Mouse (Mus musculus) testis, postnatal 14 days (tissue): ENCODE results near the gene Acta2.
"Not testable (repeated sequence)": the region's sequence is repeated elsewhere in the genome, so short reads cannot be mapped to it uniquely, and the experiment has no call there.

ENCODE experiments used
- DNase-seq: peaks from one replicate; pipeline ENCODE4 v3.0.0; 2021; ENCODE audit warnings: low spot score

The Acta2 gene

GRCm38 (mm10) chr19:34220732-34221380 is 34.5 kb downstream of the Acta2 start:
- no peak for DNase-seq

GRCm38 (mm10) chr19:34219260-34219968 is 36.0 kb downstream of the Acta2 start:
- DNase-seq: no peak

- DNase-seq: no peak
Measured at GRCm38 (mm10) chr19:34217761-34218160, 37.6 kb downstream of the Acta2 start.

- no peak for DNase-seq
Measured at GRCm38 (mm10) chr19:34216956-34217355, 38.4 kb downstream of the Acta2 start.

GRCm38 (mm10) chr19:34214136-34214535 is 41.3 kb downstream of the Acta2 start:
- peak; percentile 32 for DNase-seq

GRCm38 (mm10) chr19:34213251-34213645 is 42.1 kb downstream of the Acta2 start:
- DNase-seq: no peak

- no peak for DNase-seq
Measured at GRCm38 (mm10) chr19:34212489-34213250, 42.7 kb downstream of the Acta2 start.

- no peak for DNase-seq
Measured at GRCm38 (mm10) chr19:34210841-34211240, 44.5 kb downstream of the Acta2 start.

- DNase-seq: no peak
Measured at GRCm38 (mm10) chr19:34209930-34210581, 45.3 kb downstream of the Acta2 start.

GRCm38 (mm10) chr19:34209031-34209430 is 46.4 kb downstream of the Acta2 start:
- DNase-seq: no peak

GRCm38 (mm10) chr19:34206760-34207440 is 48.5 kb downstream of the Acta2 start:
- no peak for DNase-seq

GRCm38 (mm10) chr19:34206128-34206527 is 49.3 kb downstream of the Acta2 start:
- not testable (repeated sequence) for DNase-seq

- no peak for DNase-seq
Measured at GRCm38 (mm10) chr19:34202668-34203067, 52.7 kb downstream of the Acta2 start.

GRCm38 (mm10) chr19:34199488-34199887 is 55.9 kb downstream of the Acta2 start:
- DNase-seq: no peak

- DNase-seq: no peak
Measured at GRCm38 (mm10) chr19:34198901-34199300, 56.5 kb downstream of the Acta2 start.

- no peak for DNase-seq
Measured at GRCm38 (mm10) chr19:34198066-34198465, 57.3 kb downstream of the Acta2 start.

GRCm38 (mm10) chr19:34195031-34195430 is 60.4 kb downstream of the Acta2 start:
- no peak for DNase-seq

GRCm38 (mm10) chr19:34194132-34194745 is 61.2 kb downstream of the Acta2 start:
- DNase-seq: no peak

GRCm38 (mm10) chr19:34193683-34194082 is 61.7 kb downstream of the Acta2 start:
- DNase-seq: no peak

GRCm38 (mm10) chr19:34193149-34193548 is 62.2 kb downstream of the Acta2 start:
- DNase-seq: no peak
